Mouse (Mus musculus): ENCODE measurements around the gene Ttc1.
A peak's percentile ranks its signal among the peaks of the same experiment; 100 is the strongest.

The Ttc1 gene

DNA sequence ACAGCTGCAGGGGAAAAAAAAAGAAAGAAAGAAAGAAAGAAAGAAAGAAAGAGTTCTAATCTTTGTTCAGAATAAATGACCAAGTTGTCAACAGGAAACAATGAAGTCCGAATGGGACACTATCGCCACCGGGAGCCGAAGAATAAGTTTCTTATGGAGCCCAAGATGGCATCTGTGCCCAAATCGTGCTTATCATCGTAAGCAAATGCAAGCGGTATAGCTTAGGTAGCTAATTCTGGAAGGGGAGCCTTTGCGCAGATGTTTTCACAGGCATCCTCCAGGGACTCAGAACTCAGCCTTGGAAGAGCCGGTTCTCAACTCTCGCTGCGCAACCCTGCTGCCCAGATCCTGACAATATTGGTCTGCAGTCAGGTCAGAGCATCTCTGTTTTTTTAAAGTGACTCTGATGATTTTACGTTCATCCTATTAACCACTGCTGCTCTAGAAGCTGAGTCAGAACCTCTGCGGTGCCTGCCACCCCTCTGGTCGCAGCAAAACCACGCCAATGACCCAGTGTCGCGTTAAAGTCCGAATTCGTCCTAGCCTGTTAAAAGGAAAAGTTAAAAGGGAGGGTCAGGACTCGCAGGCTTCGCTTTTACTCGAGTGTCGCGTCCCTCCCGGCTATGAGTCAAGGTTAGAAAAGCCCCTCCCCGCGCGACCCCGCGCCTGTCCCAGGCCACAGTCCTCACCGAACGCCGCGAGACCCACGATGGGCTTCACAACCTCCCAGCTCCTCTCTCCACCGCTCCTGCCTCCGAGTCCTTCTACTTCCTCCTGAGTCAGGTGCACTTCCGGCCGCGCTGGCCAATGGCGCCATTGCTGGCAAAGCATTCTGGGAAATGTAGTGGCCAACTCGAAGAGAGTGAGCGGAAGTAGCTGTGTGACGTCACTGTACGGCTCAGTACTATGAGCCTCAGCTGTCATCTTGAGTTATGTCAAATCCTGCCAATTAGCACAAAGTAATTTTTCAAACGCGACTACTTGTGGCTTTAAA is at the start of gene Ttc1:
TSS of gene Ttc1 (minus strand) at position 776 of the 994 bp plus-strand sequence.
- DNase-seq (ENCODE audit: low read depth, low spot score): peak; percentile 92

GRCm38 (mm10) chr11:43795992-43796391 is 48.2 kb upstream of the Ttc1 start:
- DNase-seq (ENCODE audit: low read depth, low spot score): no peak

DNA sequence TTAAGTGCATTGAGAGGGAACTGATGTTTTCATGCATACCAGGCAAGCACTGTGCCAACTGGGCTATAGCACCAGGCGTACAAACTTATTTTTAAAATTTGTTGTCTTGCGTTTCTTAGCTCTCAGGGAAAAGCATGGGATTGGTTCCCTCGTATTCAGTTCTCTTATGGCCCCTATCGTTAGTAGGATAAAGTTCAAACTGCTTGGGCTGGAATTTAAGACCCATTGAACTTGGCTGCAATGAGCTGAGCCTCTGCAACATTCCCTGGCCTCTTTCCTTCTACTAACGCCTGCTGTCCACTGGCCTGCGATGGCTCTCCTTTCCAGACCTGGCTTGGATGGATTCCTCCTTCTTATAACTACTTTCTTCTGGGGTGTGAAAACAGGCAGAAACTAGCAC is 42.6 kb upstream of the Ttc1 start:
- no peak for DNase-seq (ENCODE audit: low read depth, low spot score)

DNA sequence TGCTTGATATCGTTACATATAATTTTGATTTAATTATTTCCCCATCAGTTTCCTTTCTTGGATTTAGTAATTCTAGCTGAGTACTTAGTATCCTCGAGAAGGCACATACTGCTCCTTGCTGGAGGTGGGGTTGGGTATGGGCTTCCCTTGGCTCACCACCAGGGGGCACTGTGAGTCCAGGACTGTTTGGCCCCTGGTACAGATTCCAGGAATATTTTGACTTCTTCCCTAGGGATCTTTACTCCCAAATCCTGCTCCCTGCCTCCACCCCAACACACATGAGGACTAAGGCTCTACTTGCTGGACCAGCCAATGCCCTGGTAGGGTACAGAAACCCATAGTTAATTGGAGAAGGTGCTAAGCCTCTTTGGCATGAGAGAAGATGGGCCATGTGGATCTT is 36.0 kb upstream of the Ttc1 start:
- DNase-seq (ENCODE audit: low read depth, low spot score): no peak

DNA sequence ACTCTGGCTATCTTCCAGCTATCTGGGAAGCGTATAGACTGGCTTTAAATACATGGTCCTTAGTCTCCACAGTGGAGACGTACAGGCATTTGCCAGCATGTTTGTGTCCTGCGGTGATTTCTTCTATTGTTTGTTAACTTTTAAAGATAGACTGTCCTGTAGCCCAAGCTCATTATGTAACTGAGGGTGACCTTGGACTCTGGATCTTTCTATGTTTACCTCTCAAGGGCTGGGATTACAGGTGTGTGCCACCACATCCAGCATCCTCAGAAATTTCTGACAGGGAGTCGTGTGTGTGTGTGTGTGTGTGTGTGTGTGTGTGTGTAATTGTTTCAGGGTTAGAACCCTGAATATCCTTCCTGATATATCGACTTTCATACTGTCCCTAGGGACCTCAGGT is 35.3 kb upstream of the Ttc1 start:
- no peak for DNase-seq (ENCODE audit: low read depth, low spot score)

GRCm38 (mm10) chr11:43779551-43779950 is 31.7 kb upstream of the Ttc1 start:
- DNase-seq (ENCODE audit: low read depth, low spot score): no peak

DNA sequence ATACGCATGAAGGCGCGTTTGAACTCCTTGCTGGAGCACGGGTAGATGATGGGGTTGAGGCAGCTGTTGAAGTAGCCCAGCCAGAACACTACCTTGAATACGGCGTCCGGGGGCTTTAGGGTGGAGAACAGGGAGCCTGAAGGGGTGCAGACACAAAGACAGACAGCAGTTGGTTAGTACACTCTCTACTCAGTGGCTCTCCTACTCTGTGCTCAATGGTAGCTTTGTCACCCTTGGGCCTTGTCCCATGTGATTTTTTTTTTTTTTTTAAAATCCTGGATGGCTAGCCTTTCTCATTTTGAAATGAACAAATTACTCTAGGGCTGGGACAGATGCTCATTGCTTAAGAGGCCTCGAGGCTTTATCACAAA is 28.5 kb upstream of the Ttc1 start:
- DNase-seq (ENCODE audit: low read depth, low spot score): no peak

- no peak for DNase-seq (ENCODE audit: low read depth, low spot score)
Observed at GRCm38 (mm10) chr11:43775469-43776323, 27.9 kb upstream of the Ttc1 start.

DNA sequence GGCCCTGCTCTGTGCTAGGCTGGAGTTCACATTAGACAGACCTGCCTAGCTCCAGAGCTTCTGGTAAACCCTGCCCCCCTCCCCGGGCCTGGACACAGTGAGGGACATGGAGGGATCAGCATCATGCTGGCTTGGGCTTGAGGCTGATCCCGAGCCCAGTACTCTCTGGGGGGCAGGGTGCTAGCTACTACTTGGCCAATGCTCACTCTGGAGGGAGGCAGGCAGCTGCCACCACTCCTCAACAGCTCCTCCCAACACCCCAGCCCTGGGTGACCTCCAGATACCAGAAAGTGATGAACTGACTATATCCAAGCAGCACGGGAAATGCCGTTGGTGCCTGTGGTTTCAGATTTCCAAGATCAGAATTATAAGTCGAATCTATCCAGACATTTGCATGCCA is 25.9 kb upstream of the Ttc1 start:
- no peak for DNase-seq (ENCODE audit: low read depth, low spot score)

DNA sequence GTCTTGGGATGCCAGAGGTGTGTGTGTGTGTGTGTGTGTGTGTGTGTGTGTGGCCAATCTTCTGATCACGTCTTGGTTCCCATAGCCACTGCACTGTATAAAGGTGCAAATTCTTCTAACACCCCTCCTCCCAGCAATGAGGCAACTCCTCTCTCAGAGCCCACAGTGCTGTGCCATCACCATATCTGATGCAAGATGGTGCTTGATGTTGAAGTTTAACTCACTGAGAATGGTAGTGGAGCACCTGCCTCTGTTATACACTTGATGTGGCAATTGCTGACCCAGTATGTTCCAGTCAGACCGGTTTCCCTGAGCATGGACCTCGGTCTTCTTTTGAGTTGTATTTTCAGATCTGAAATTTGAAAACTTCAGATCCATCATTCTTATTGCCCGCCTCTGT is 22.3 kb upstream of the Ttc1 start:
- DNase-seq (ENCODE audit: low read depth, low spot score): no peak

GRCm38 (mm10) chr11:43767749-43768148 is 19.9 kb upstream of the Ttc1 start:
- DNase-seq (ENCODE audit: low read depth, low spot score): no peak

DNA sequence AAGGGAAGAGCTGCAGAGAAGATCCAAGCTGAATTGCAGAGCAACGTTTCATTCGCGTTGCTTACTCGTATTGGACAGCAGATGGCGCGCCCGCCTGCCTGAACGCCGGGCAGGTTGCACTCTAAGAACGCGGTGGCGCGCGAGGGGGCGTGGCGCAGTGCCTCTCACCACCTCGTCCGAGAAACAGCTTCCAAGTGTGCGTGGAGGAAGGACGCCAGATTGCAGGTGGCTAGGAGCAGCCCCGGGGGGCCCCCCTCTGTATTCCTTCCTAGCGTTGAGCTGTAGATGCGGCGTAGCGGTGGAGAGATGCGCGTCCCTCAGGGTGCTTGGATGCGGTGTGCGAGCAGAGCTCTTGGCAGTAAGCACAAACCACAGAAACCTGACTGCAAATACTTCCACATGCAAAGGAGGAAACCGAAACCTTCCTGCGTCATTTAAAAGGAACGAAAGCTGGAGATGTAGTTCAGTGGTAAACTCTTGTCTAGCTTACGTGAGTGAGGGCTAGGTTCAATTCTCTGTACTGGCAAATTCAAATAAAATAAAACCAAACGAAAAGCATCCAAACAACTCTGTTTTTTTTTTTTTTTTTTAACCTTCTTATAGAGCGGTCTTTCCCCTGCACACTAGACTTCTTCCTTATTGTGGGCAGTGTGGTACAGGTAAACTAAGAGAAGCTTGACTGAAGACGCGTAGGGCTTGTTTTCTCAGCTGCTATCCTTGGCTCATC is 19.3 kb upstream of the Ttc1 start:
- peak; percentile 43 for DNase-seq (ENCODE audit: low read depth, low spot score)

- no peak for DNase-seq (ENCODE audit: low read depth, low spot score)
Observed at GRCm38 (mm10) chr11:43758436-43758835, 10.6 kb upstream of the Ttc1 start.

- no peak for DNase-seq (ENCODE audit: low read depth, low spot score)
Observed at GRCm38 (mm10) chr11:43755411-43755810, 7.6 kb upstream of the Ttc1 start.

GRCm38 (mm10) chr11:43754568-43754967 is 6.8 kb upstream of the Ttc1 start:
- no peak for DNase-seq (ENCODE audit: low read depth, low spot score)

DNA sequence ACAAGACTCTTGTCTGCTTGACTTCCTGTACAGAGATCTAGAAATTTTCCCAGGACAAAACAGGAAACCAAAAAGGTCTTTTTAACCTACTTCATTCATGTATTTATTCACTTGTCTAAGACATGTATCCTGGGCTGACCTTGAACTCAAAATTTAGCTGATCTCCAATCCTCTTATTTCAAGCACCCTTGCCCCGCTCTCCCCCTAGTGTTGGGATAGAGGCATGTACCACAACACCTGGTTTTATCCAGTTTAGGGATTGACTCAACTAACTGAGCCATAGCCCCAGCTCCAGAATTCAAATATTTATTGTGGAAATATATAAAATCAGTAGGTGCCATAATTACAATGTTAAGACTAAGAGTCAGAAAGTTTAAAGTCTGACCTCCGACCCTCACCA is 3.7 kb upstream of the Ttc1 start:
- no peak for DNase-seq (ENCODE audit: low read depth, low spot score)

DNA sequence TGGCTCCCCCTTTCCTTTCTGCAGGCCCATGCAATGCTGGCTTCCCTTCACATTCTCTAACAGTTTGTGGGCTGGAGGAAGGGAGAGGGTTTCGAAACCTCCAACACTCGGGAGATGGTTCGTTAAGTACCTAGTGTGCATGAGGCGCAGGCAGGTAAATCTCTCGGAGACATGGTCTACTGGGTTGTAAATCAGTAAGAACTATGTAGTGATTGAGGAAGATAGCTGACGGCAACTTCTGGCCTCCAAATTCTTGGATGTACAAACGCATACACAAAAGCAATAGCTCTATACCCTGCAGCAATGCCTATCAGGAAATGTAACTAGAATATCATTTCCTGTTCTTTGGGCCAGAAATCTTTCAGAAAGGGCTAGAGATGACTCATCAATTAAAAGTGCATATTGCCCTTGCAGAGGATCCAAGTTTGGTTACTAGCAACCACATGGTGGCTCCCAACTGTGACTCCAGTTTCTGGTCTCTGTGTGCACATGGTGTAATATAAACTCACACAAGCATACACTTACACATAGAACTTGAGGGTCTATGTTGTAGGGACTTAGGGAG is 19.0 kb downstream of the Ttc1 start:
- DNase-seq (ENCODE audit: low read depth, low spot score): no peak

- no peak for DNase-seq (ENCODE audit: low read depth, low spot score)
Observed at GRCm38 (mm10) chr11:43727796-43728195, 20.0 kb downstream of the Ttc1 start.

- DNase-seq (ENCODE audit: low read depth, low spot score): no peak
Observed at GRCm38 (mm10) chr11:43723411-43723810, 24.4 kb downstream of the Ttc1 start.

DNA sequence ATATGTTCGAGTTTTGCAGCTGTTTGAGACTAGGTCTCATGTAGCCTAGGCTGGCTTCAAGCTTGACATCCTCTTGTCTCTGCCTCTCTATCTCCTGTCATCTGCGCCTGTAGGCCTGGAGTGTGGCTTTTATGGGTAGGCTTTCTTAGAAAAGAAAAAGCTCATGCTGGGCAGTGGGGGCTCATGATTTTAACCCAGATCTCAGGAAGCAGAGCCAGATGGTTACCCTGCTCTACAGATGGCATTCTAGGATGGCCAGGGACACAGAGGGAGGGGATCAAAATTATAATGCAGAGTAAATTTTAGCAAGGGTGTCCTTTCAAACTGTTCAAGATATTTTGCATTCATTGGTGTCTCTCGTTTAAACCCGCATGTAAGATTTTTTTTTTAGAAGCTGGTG is 35.6 kb downstream of the Ttc1 start:
- DNase-seq (ENCODE audit: low read depth, low spot score): no peak

DNA sequence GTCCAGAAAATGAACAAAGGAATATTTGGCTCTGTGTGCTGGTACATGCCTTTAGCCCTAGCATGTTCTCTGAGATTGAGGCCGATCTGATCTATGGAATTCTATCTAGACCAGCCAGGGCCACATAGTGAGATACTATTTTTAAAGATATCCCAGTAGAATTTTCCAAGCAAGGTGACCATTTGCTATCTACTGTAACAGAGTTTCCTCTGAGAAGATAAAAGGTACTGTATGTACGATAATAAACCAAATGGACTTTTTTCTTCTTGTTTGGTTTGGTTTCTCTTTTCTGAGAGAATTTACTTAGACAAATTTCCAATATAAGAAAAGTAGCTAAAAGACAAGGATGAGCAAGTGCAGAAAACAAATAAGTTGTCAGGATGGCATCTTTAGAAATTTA is 39.4 kb downstream of the Ttc1 start:
- no peak for DNase-seq (ENCODE audit: low read depth, low spot score)

GRCm38 (mm10) chr11:43705751-43706150 is 42.1 kb downstream of the Ttc1 start:
- DNase-seq (ENCODE audit: low read depth, low spot score): no peak
